Mouse (Mus musculus): ENCODE measurements around the gene Mre11a. TPM values are rescaled to one million over a fixed set of nuclear protein-coding genes. Genes with fewer than 3 reads are reported as not detected.
A peak's percentile ranks its signal among the peaks of the same experiment; 100 is the strongest.

The Mre11a gene
- polyA plus RNA-seq, 1 experiment from 2014 or later, result 22.4 TPM

- Histone ChIP-seq H3K9ac (no peak overlapping the region), H3K36me3 (ENCODE audit: poor library complexity, severe bottlenecking) (no peaks in the 10 kb centered on the region), H3K9me3 (replicated peaks) (no peaks in the 10 kb centered on the region), H3K4me2 (no peak overlapping the region), H3K4me1 (peaks cover 6% of the 10 kb centered on the region), H3K4me3 (no peak overlapping the region), H3K27ac (no peak overlapping the region), H3K27me3 (no peaks in the 10 kb centered on the region)
- ATAC-seq, result no peak
- WGBS, result 75% methylated on average over 3 of the region's 6 CpGs
These were observed 14.6 kb upstream of the Mre11a start for GRCm38 (mm10) chr9:14769811-14770210.

DNA sequence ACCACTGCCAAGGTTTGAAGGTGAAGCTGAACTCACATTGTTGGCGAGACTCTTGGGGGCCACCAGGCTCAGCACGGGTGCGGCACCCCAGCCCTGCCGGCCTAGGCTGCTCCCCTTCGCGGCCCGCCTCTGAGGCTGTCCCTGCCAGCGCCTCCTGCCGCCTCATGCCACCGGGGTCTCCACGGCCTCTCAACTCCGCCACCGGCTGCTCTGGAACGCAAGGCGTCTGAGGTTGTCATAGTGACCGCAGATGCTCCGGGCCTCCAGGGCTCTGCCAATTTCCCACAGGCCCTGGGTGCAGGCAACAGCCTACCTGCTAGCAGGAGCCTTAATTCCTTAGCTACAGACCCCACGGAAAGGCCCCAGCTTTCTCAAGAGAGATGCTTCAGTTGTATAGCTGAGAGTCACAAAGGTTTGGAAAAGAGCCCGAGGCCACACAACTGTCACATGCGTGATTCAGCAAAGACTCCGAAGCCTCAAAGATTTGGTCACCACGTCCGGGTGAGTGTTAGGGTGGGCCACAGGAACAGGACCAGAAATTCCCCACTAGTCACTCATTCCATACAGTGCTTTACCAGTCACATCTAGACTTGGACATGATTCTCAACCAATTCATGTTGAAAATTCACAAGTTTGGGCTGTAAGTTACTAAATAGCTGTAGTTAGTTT lies 13.5 kb upstream of the Mre11a start, which contains the start of gene 1700012B09Rik:
Gene 1700012B09Rik, minus strand, starts transcription at position 228 of the 669 bp plus-strand sequence.
- H3K4me2 ChIP-seq, result peak within 1 kb of the TSS; percentile 36
- WGBS, result 21% methylated on average over 17 of the region's 23 CpGs
- H3K4me3 ChIP-seq, result no peak within 1 kb of the TSS
- no peaks in the 10 kb centered on the region for H3K36me3 ChIP-seq (ENCODE audit: poor library complexity, severe bottlenecking)
- H3K27me3 ChIP-seq, result no peaks in the 10 kb centered on the region
- H3K4me1 ChIP-seq, result peaks cover 6% of the 10 kb centered on the region
- no peaks in the 10 kb centered on the region for H3K9me3 ChIP-seq (replicated peaks)
- peak within 1 kb of the TSS; percentile 28 for H3K9ac ChIP-seq
- H3K27ac ChIP-seq, result no peak within 1 kb of the TSS
- peak; percentile 59; the same call in 1 of the 2 replicates for ATAC-seq

GRCm38 (mm10) chr9:14772074-14772473 lies 12.4 kb upstream of the Mre11a start:
- WGBS, result 96% methylated on average over 2 of the region's 2 CpGs
- Histone ChIP-seq H3K9me3 (replicated peaks) (no peaks in the 10 kb centered on the region), H3K4me2 (no peak overlapping the region), H3K27ac (no peak overlapping the region), H3K36me3 (ENCODE audit: poor library complexity, severe bottlenecking) (no peaks in the 10 kb centered on the region), H3K4me3 (no peak overlapping the region), H3K27me3 (no peaks in the 10 kb centered on the region), H3K4me1 (peaks cover 6% of the 10 kb centered on the region), H3K9ac (no peak overlapping the region)
- no peak for ATAC-seq

DNA sequence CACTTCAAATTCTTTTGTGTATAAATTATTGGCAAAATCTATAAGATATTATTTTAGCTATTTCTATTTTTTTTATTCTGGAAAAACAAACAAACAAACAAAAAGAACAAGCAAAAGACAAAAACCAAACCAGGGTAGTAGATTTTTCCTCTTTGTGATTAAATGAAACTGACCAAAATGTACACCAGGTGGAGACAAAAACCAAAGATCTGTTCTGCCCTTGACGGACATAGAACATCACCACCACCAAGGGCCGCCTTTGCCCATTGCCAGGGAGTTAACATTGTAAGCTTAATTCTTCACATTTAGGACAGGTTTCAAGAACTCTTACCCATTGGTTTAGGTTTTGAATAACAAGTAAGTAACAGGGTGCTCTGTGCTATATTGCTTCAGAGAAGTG lies 10.6 kb upstream of the Mre11a start:
- H3K27me3 ChIP-seq, result no peaks in the 10 kb centered on the region
- H3K4me2 ChIP-seq, result no peak overlapping the region
- H3K36me3 ChIP-seq (ENCODE audit: poor library complexity, severe bottlenecking), result no peaks in the 10 kb centered on the region
- WGBS, result 50% methylated on average over 2 of the region's 2 CpGs
- peaks cover 6% of the 10 kb centered on the region for H3K4me1 ChIP-seq
- H3K4me3 ChIP-seq, result no peak overlapping the region
- ATAC-seq, result no peak
- no peaks in the 10 kb centered on the region for H3K9me3 ChIP-seq (replicated peaks)
- no peak overlapping the region for H3K9ac ChIP-seq
- no peak overlapping the region for H3K27ac ChIP-seq

DNA sequence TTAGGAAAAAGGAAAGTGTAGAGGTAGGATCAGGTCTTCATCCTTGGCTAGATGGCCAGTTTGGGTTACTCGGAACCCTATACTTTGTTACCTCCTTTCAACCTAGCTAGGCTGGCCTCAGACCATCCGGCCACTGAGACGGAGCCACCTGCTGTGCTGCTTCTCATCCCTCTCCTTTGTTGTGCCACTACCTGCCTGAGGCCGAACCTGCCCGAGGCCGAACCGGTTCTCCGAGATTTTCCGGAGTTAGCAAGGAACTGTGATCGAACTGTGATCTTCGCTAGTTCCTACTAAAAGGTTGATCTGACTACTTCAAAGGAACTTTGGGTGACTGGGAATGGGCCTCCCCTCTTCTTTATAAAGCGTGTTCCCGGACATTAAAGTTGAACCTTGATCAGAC lies 6.1 kb upstream of the Mre11a start:
- no peak overlapping the region for H3K27ac ChIP-seq
- no peaks in the 10 kb centered on the region for H3K27me3 ChIP-seq
- H3K4me1 ChIP-seq, result no peaks in the 10 kb centered on the region
- no peak for ATAC-seq
- WGBS, result 44% methylated on average over 13 of the region's 13 CpGs
- H3K36me3 ChIP-seq (ENCODE audit: poor library complexity, severe bottlenecking), result peaks cover 23% of the 10 kb centered on the region
- no peaks in the 10 kb centered on the region for H3K9me3 ChIP-seq (replicated peaks)
- H3K4me2 ChIP-seq, result no peak overlapping the region
- no peak overlapping the region for H3K9ac ChIP-seq
- no peak overlapping the region for H3K4me3 ChIP-seq

DNA sequence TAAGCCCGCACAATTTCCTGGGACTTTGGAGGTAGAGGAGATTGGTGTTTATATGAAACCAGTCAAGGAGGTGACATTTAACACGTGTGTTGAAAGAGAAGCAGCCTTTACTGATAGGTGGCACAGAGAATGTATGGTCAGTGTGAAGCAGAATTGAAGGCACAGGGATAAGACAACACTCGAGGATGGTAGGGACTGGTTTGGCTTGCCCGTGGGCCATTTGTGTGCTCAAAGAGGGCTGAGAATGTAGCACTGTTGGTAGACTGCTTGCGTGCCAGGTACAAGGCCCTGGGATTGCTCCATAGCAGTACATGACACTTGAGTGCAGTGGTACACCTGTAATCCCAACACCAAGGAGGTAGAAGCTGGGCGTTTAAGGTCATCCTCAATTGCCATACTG lies 2.9 kb downstream of the Mre11a start:
- WGBS, result 90% methylated on average over 6 of the region's 6 CpGs
- Histone ChIP-seq H3K9me3 (replicated peaks) (no peaks in the 10 kb centered on the region), H3K4me1 (peaks cover 17% of the 10 kb centered on the region), H3K27me3 (no peaks in the 10 kb centered on the region), H3K27ac (no peak overlapping the region), H3K36me3 (ENCODE audit: poor library complexity, severe bottlenecking) (peaks cover 39% of the 10 kb centered on the region), H3K4me3 (no peak overlapping the region), H3K9ac (no peak overlapping the region), H3K4me2 (no peak overlapping the region)
- no peak for ATAC-seq

DNA sequence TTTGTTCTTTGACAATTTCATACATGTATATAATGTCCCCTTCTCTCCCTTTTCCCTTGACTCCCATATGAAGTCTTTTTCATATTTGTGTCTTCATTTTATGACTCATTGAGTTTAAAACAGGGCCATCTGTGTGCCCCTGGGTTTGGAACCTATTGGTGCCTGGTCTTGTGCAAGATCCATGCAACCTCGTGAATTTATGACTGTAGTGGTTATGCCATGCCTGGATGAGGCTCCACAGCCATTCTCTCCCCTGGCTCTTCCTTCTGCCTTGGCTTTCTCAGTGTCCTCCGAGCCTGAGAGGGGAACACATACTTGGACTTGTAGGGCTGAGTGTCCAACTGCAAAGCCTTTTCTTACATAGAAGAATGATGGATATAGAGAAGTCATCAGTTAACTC lies 21.3 kb downstream of the Mre11a start:
- Histone ChIP-seq H3K9ac (no peak overlapping the region), H3K4me1 (no peaks in the 10 kb centered on the region), H3K27me3 (no peaks in the 10 kb centered on the region), H3K4me3 (no peak overlapping the region), H3K4me2 (no peak overlapping the region), H3K27ac (no peak overlapping the region), H3K9me3 (replicated peaks) (no peaks in the 10 kb centered on the region), H3K36me3 (ENCODE audit: poor library complexity, severe bottlenecking) (peaks cover 72% of the 10 kb centered on the region)
- ATAC-seq, result no peak
- WGBS, result 94% methylated on average over 2 of the region's 2 CpGs

DNA sequence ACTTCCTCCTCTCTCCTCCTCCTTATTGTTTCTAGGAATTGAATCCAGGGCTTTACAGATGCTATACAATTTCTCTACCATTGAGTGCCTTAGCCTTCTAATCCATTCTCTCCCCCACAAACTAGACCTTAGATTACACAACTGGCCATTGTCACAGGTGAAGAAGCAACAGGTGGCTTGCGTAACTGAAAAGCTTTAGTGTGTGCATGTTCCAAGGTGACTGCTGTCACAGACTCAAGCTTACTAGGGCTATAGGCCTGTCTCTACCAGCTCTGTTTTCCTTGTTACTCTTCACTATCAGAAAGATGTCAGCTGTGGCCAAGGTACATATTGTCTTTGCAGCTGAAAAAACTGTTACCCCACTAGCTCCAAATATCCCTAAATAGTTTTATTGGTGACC lies 22.3 kb downstream of the Mre11a start:
- no peak overlapping the region for H3K27ac ChIP-seq
- peaks cover 69% of the 10 kb centered on the region for H3K36me3 ChIP-seq (ENCODE audit: poor library complexity, severe bottlenecking)
- ATAC-seq, result no peak
- H3K4me1 ChIP-seq, result no peaks in the 10 kb centered on the region
- H3K9me3 ChIP-seq (replicated peaks), result no peaks in the 10 kb centered on the region
- no peak overlapping the region for H3K9ac ChIP-seq
- H3K4me3 ChIP-seq, result no peak overlapping the region
- WGBS, result 97% methylated on average over 1 of the region's 1 CpGs
- no peaks in the 10 kb centered on the region for H3K27me3 ChIP-seq
- H3K4me2 ChIP-seq, result no peak overlapping the region

GRCm38 (mm10) chr9:14810111-14810510 lies 25.7 kb downstream of the Mre11a start:
- Histone ChIP-seq H3K9me3 (replicated peaks) (no peaks in the 10 kb centered on the region), H3K36me3 (ENCODE audit: poor library complexity, severe bottlenecking) (peaks cover 78% of the 10 kb centered on the region), H3K27ac (no peak overlapping the region), H3K4me2 (no peak overlapping the region), H3K4me1 (no peaks in the 10 kb centered on the region), H3K4me3 (no peak overlapping the region), H3K27me3 (no peaks in the 10 kb centered on the region), H3K9ac (no peak overlapping the region)
- WGBS, result 93% methylated on average over 5 of the region's 5 CpGs
- ATAC-seq, result no peak

DNA sequence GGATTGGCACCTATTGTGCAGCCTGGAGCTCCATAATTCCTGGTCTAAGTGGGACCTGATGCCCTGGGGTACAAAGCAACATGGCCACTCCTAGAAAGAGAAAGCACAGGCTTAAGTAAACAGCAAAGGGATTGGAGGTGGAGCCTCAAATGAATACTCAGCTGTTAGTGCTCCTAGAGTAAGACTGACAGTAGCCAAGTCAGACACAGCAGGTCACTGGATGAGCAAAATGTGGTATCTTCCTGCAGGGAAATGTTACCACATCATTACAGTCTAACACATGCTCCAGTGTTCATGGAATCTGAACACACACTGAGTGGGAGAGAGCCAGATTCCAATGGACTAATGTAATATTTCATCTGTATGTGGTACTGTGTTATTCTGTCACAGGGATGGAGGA lies 36.9 kb downstream of the Mre11a start:
- Histone ChIP-seq H3K4me3 (no peak overlapping the region), H3K4me2 (no peak overlapping the region), H3K36me3 (ENCODE audit: poor library complexity, severe bottlenecking) (peaks cover 77% of the 10 kb centered on the region), H3K4me1 (no peaks in the 10 kb centered on the region), H3K27ac (no peak overlapping the region), H3K9me3 (replicated peaks) (no peaks in the 10 kb centered on the region), H3K27me3 (no peaks in the 10 kb centered on the region), H3K9ac (no peak overlapping the region)
- ATAC-seq, result no peak

- Histone ChIP-seq H3K4me1 (no peaks in the 10 kb centered on the region), H3K27ac (no peak overlapping the region), H3K27me3 (no peaks in the 10 kb centered on the region), H3K9me3 (replicated peaks) (no peaks in the 10 kb centered on the region), H3K36me3 (ENCODE audit: poor library complexity, severe bottlenecking) (peaks cover 65% of the 10 kb centered on the region), H3K4me2 (no peak overlapping the region), H3K4me3 (no peak overlapping the region), H3K9ac (no peak overlapping the region)
- no peak for ATAC-seq
- WGBS, result 88% methylated on average over 5 of the region's 5 CpGs
These were observed 40.4 kb downstream of the Mre11a start for GRCm38 (mm10) chr9:14824840-14825239.

DNA sequence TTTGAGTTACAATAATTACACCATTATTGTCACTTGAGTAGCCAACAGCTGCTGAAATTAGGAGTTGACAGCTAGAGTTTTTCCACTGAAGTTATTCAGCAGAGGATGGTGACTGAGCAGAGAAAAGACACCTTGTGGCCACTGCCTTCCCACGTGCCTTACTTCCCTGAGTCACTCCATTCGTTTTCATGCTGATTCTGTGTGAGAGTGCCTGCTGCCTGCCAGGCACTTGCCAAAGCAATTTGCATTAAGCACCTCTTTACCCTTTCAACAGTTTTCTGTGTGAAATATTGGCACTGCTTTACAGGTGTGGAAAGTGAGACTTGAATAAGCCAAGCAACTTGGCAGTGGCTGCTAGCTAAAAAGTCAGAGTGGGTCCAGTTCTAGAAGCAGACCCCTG lies 43.4 kb downstream of the Mre11a start:
- H3K4me1 ChIP-seq, result no peaks in the 10 kb centered on the region
- H3K4me2 ChIP-seq, result no peak overlapping the region
- peaks cover 64% of the 10 kb centered on the region for H3K36me3 ChIP-seq (ENCODE audit: poor library complexity, severe bottlenecking)
- H3K27ac ChIP-seq, result no peak overlapping the region
- no peaks in the 10 kb centered on the region for H3K9me3 ChIP-seq (replicated peaks)
- no peak overlapping the region for H3K4me3 ChIP-seq
- no peak for ATAC-seq
- H3K27me3 ChIP-seq, result no peaks in the 10 kb centered on the region
- H3K9ac ChIP-seq, result no peak overlapping the region
- 66% methylated on average over 2 of the region's 2 CpGs for WGBS

GRCm38 (mm10) chr9:14832046-14832445 lies 47.6 kb downstream of the Mre11a start:
- no peaks in the 10 kb centered on the region for H3K27me3 ChIP-seq
- peaks cover 75% of the 10 kb centered on the region for H3K36me3 ChIP-seq (ENCODE audit: poor library complexity, severe bottlenecking)
- WGBS, result 80% methylated on average over 5 of the region's 5 CpGs
- H3K27ac ChIP-seq, result no peak overlapping the region
- H3K4me3 ChIP-seq, result no peak overlapping the region
- no peak overlapping the region for H3K9ac ChIP-seq
- H3K4me1 ChIP-seq, result no peaks in the 10 kb centered on the region
- no peak for ATAC-seq
- H3K9me3 ChIP-seq (replicated peaks), result no peaks in the 10 kb centered on the region
- no peak overlapping the region for H3K4me2 ChIP-seq
